Mouse (Mus musculus) CH12.LX (cell line): ENCODE data around the gene Bsdc1. TPM values are rescaled to one million over a fixed set of nuclear protein-coding genes. Genes with fewer than 3 reads are reported as not detected.

ENCODE experiments used
- DNase-seq: peaks from one replicate; pipeline ENCODE4 v3.0.0-alpha.2; 2013; ENCODE audit errors: extremely low read depth
- H3K27ac ChIP-seq: 2 replicates; pipeline ENCODE4 v1.5.1; 2012; ENCODE audit warnings: low read depth, mild to moderate bottlenecking, control low read depth, moderate library complexity; ENCODE audit not compliant: insufficient read depth
- H3K27me3 ChIP-seq: replicated peaks from 2 replicates; pipeline ENCODE3; 2012; ENCODE audit warnings: inconsistent platforms
- H3K36me3 ChIP-seq, 2 experiments: replicated peaks in 1 of 2; 2 replicates each; pipeline versions ENCODE3 to v1.6.1; 2012; ENCODE audit warnings: inconsistent platforms in 1 of 2, low read length in 1 of 2, mild to moderate bottlenecking in 1 of 2, mixed read lengths in 1 of 2, moderate library complexity in 1 of 2; ENCODE audit not compliant: control insufficient read depth in 1 of 2, insufficient read depth in 1 of 2
- H3K4me1 ChIP-seq, 2 experiments: 2 replicates each; pipeline ENCODE4 v1.6.1; 2012; ENCODE audit warnings: inconsistent platforms in 1 of 2, moderate library complexity in 1 of 2; ENCODE audit not compliant: insufficient read depth in 2 of 2, control insufficient read depth in 1 of 2
- H3K4me2 ChIP-seq: 2 replicates; pipeline ENCODE4 v1.6.1; 2012; ENCODE audit warnings: low read depth, mild to moderate bottlenecking, control low read depth; ENCODE audit not compliant: poor library complexity, insufficient read depth, severe bottlenecking
- H3K4me3 ChIP-seq, 3 experiments: fragments of 150-350 bp in 1 of 3; sonication (generic) in 1 of 3; replicated peaks in 1 of 3; 2 replicates each; pipeline versions ENCODE3 to v1.5.1; 2011 to 2012; ENCODE audit warnings: low read depth in 2 of 3, low read length in 2 of 3, mild to moderate bottlenecking in 2 of 3, moderate library complexity in 2 of 3, control low read depth in 1 of 3, improper control_type of control experiment in 1 of 3, inconsistent platforms in 1 of 3, mixed read lengths in 1 of 3; ENCODE audit not compliant: poor library complexity in 1 of 3
- H3K79me2 ChIP-seq: replicated peaks from 2 replicates; pipeline ENCODE4 v1.6.1; 2012; ENCODE audit warnings: mild to moderate bottlenecking, moderate library complexity; ENCODE audit not compliant: control insufficient read depth, poor library complexity, insufficient read depth, severe bottlenecking; ENCODE audit errors: extremely low read depth
- H3K9ac ChIP-seq: 2 replicates; pipeline ENCODE4 v1.6.1; 2012; ENCODE audit warnings: low read depth, mild to moderate bottlenecking, control low read depth, moderate library complexity; ENCODE audit not compliant: insufficient read depth
- H3K9me3 ChIP-seq: replicated peaks from 2 replicates; pipeline ENCODE3; 2012; ENCODE audit warnings: low read length, inconsistent platforms, mixed read lengths
- CHD1 ChIP-seq: IDR thresholded peaks from 2 replicates; pipeline ENCODE4 v1.6.1; 2012; ENCODE audit warnings: low read depth, low read length, improper control_type of control experiment, inconsistent platforms
- CHD2 ChIP-seq: IDR thresholded peaks from 2 replicates; pipeline ENCODE4 v1.6.1; 2011; ENCODE audit warnings: low read length, improper control_type of control experiment
- E2F4 ChIP-seq: IDR thresholded peaks from 2 replicates; pipeline ENCODE4 v1.6.1; 2011; ENCODE audit warnings: low read depth, low read length, improper control_type of control experiment; ENCODE audit not compliant: insufficient replicate concordance
- ELF1 ChIP-seq: IDR thresholded peaks from 2 replicates; pipeline ENCODE4 v1.6.1; 2014; ENCODE audit warnings: low read depth, mild to moderate bottlenecking, inconsistent platforms, low read length, improper control_type of control experiment
- EP300 ChIP-seq: IDR thresholded peaks from 2 replicates; pipeline ENCODE4 v1.6.1; 2011; ENCODE audit warnings: low read length, improper control_type of control experiment
- JUND ChIP-seq: conservative IDR thresholded peaks from 2 replicates; pipeline ENCODE4 v1.6.1; 2011; ENCODE audit warnings: low read depth, low read length, improper control_type of control experiment
- MXI1 ChIP-seq: IDR thresholded peaks from 2 replicates; pipeline ENCODE4 v1.6.1; 2011; ENCODE audit warnings: mild to moderate bottlenecking, low read depth, low read length, improper control_type of control experiment
- NELFE ChIP-seq: IDR thresholded peaks from 2 replicates; pipeline ENCODE4 v1.6.1; 2011; ENCODE audit warnings: low read depth, low read length, improper control_type of control experiment
- NRF1 ChIP-seq: IDR thresholded peaks from 2 replicates; pipeline ENCODE4 v1.6.1; 2014; ENCODE audit warnings: low read depth, mild to moderate bottlenecking, inconsistent platforms, low read length, improper control_type of control experiment, moderate library complexity
- PAX5 ChIP-seq: IDR thresholded peaks from 2 replicates; pipeline ENCODE4 v1.6.1; 2012; ENCODE audit warnings: low read length, inconsistent platforms, mixed read lengths
- POLR2A ChIP-seq: IDR thresholded peaks from 2 replicates; pipeline ENCODE4 v1.6.1; 2011; ENCODE audit warnings: low read depth, mild to moderate bottlenecking, improper control_type of control experiment, low read length
- SIN3A ChIP-seq: IDR thresholded peaks from 2 replicates; pipeline ENCODE4 v1.6.1; 2012; ENCODE audit warnings: low read length, improper control_type of control experiment, inconsistent platforms
- TBP ChIP-seq: conservative IDR thresholded peaks from 2 replicates; pipeline ENCODE4 v1.6.1; 2011; ENCODE audit warnings: low read depth, low read length, improper control_type of control experiment
- TCF12 ChIP-seq: IDR thresholded peaks from 2 replicates; pipeline ENCODE4 v1.6.1; 2014; ENCODE audit warnings: low read depth, mild to moderate bottlenecking, inconsistent platforms, low read length, improper control_type of control experiment
- UBTF ChIP-seq: IDR thresholded peaks from 2 replicates; pipeline ENCODE4 v1.6.1; 2012; ENCODE audit warnings: low read depth, mild to moderate bottlenecking, inconsistent platforms, low read length, improper control_type of control experiment, moderate library complexity
- USF1 ChIP-seq: IDR thresholded peaks from 2 replicates; pipeline ENCODE4 v1.6.1; 2014; ENCODE audit warnings: low read depth, mild to moderate bottlenecking, inconsistent platforms, low read length, improper control_type of control experiment
- ZC3H11A ChIP-seq: IDR thresholded peaks from 2 replicates; pipeline ENCODE4 v1.6.1; 2012; ENCODE audit warnings: low read depth, mild to moderate bottlenecking, inconsistent platforms, low read length, improper control_type of control experiment
- ZKSCAN1 ChIP-seq: IDR thresholded peaks from 2 replicates; pipeline ENCODE4 v1.6.1; 2012; ENCODE audit warnings: low read depth, inconsistent platforms, low read length, improper control_type of control experiment, borderline replicate concordance
- ZMIZ1 ChIP-seq: IDR thresholded peaks from 2 replicates; pipeline ENCODE4 v1.6.1; 2012; ENCODE audit warnings: low read depth, mild to moderate bottlenecking, inconsistent platforms, low read length, improper control_type of control experiment
- dilution Hi-C: fragments of 300-500 bp; cut with MboI; formaldehyde crosslinking; loops from 2 replicates; pipeline ENCODE4 v1.14.3; 2020; ENCODE audit warnings: low sequenced_read_pairs; ENCODE audit not compliant: extremely low pct_unique_long_range_greater_than_20kb, extremely low pct_ligation_motif_present
- in situ Hi-C: fragments of 300-500 bp; cut with MboI; formaldehyde crosslinking; loops from 3 replicates; pipeline ENCODE4 v1.14.3; 2019; ENCODE audit warnings: low sequenced_read_pairs, low pct_ligation_motif_present, low pct_unique_long_range_greater_than_20kb, mixed read lengths
- polyA plus RNA-seq: library from polyadenylated mRNA; unstranded; fragments of >175 nt; gene quantifications from 2 replicates; pipeline ENCODE4 v1.2.1, GENCODE M21; 2012; ENCODE audit warnings: low read depth; ENCODE audit not compliant: insufficient read length
- total RNA-seq, 2 experiments: library from RNA; depleted of rRNA; stranded (reverse); fragments of 300-350 nt in 1 of 2; fragments of >200 nt in 1 of 2; gene quantifications; 2 replicates each; pipeline ENCODE4 v1.2.3; 2012 to 2014

The Bsdc1 gene
- total and polyA plus RNA-seq, 3 experiments, result 16.1 to 20.6 (median 20.4) TPM

DNA sequence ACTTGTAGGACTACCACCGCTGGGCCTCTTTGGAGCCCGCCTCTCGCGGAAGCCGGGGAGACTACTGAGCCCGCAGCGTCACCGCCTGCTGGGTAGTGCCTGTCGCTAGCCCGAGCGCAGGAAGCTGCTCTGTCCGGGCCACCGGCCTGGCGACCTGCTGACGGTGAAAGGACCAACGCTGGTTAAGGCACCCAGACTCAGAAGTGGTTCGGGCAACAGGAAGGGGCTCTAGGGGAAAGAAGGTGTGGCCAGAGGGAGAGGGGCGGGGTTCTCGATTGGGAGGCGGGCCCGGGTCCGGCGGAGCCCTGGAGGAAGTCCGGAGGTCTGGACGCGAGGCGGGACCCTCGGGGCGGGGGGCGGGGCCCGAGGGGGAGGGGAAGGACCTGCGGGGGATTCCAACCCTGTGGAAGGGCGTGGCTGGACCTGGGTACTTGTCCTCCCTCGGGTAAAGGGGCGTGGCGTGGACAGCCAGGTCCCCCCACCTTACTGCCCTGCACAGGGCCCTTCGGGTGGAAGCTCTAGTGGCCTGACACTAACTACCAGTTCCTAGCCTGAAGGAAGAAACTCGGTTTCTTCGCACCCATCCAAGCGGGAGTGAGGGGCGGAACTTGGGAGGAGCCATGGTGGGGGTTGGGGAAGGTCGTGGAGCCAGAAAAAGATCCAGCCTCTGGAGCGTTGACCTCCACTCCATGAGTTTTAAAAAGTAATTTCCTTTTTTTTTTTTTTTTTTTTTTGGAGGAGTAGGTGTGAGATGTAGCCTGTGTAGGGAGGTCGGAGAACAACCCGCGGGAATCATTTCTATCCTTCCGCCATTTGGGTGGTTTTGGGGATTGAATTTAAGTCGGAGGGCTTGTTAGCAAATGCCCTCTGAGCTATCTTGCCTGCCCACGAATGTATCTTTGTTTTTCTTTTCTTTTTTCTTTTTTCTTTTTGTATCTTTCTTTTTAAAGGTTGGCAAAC, 39.5 kb downstream of the Bsdc1 start:
- dilution Hi-C loops, result no loop called here
- peaks cover 20 to 66% of the 10 kb centered on the region in 2 experiments for H3K4me1 ChIP-seq

GRCm38 (mm10) chr4:129502327-129502888, 41.0 kb downstream of the Bsdc1 start:
- H3K4me3 ChIP-seq, result no peak overlapping the region
- no peak overlapping the region for H3K9ac ChIP-seq
- peaks cover 9 to 61% of the 10 kb centered on the region in 2 experiments; a peak in 3 of 4 replicates for H3K4me1 ChIP-seq
- no peak overlapping the region for H3K4me2 ChIP-seq
- DNase-seq, result no peak
- dilution Hi-C loops, result no loop called here
- H3K9me3 ChIP-seq, result no peaks in the 10 kb centered on the region
- TF ChIP-seq NRF1, result no peak
- TF ChIP-seq MXI1, result no peak
- TF ChIP-seq EP300, result no peak
- TF ChIP-seq ZC3H11A, result no peak
- no peak for TF ChIP-seq POLR2A
- no peak for TF ChIP-seq SIN3A
- no peak for TF ChIP-seq CHD1
- no peak for TF ChIP-seq JUND
- no peak for TF ChIP-seq ZKSCAN1
- TF ChIP-seq E2F4, result no peak
- no peak for TF ChIP-seq UBTF
- no peak for TF ChIP-seq CHD2
- TF ChIP-seq PAX5, result no peak
- no peak for TF ChIP-seq TCF12
- no peak for TF ChIP-seq USF1
- TF ChIP-seq, all 38 proteins: peak for 0
- no peaks in the 10 kb centered on the region for H3K79me2 ChIP-seq
- no peak overlapping the region for H3K27ac ChIP-seq
- H3K27me3 ChIP-seq, result no peaks in the 10 kb centered on the region
- no peaks in the 10 kb centered on the region for H3K36me3 ChIP-seq
- in situ Hi-C loops, result no loop called here

More for the DNA sequence above, 39.5 kb downstream of the Bsdc1 start:
- Histone ChIP-seq H3K4me2 (peak overlapping the region; percentile 88), H3K9me3 (no peaks in the 10 kb centered on the region), H3K79me2 (no peaks in the 10 kb centered on the region), H3K4me3 (peak overlapping the region; percentile 64 to 68 (median 65)), H3K36me3 (no peaks in the 10 kb centered on the region), H3K9ac (peak overlapping the region; percentile 63), H3K27ac (peak overlapping the region; percentile 90), H3K27me3 (no peaks in the 10 kb centered on the region)
- DNase-seq, result peak; percentile 90
- in situ Hi-C loops, result no loop called here
- TF ChIP-seq TBP, result 0 out of 2 replicates have a peak, but pooled peaks have one; percentile 48
- TF ChIP-seq NRF1, result no peak
- peak; percentile 80 for TF ChIP-seq ZMIZ1
- TF ChIP-seq TCF12, result peak; percentile 73
- TF ChIP-seq PAX5, result no peak
- peak; percentile 92 for TF ChIP-seq NELFE
- peak; percentile 40 for TF ChIP-seq CHD2
- peak; percentile 95 for TF ChIP-seq POLR2A
- TF ChIP-seq ELF1, result peak; percentile 69
- 0 out of 2 replicates have a peak, but pooled peaks have one; percentile 28 for TF ChIP-seq UBTF
